Mouse (Mus musculus) embryonic stem cell, embryonic (primary cell): ENCODE data around the gene Tfeb.

ENCODE experiments used
- CTCF ChIA-PET, 4 experiments: fragments of 300-600 bp in 2 of 4; fragments of 350-600 bp in 2 of 4; sonication (Branson Sonifier 250); formaldehyde crosslinking; loops; one replicate each; lab custom pipeline; 2022; ENCODE audit warnings: inconsistent platforms in 2 of 4; lab: Charles Lee
- POLR2A ChIA-PET, 4 experiments: fragments of 300-600 bp in 2 of 4; fragments of 350-600 bp in 2 of 4; sonication (Branson Sonifier 250); formaldehyde crosslinking; loops; one replicate each; lab custom pipeline; 2022; ENCODE audit warnings: antibody characterized with exemption in 4 of 4, inconsistent platforms in 1 of 4; lab: Charles Lee

Gene Tfeb

GRCm38 (mm10) chr17:47738066-47738878, 1.4 kb downstream of the Tfeb start:
- CTCF ChIA-PET: interaction anchor here (0.6 to 2.7 kb wide), 24 partner anchors 9 to 363 kb away, joined by 3 to 12 read pairs (median 3); partner anchors contain the start of genes Prickle4 (in 1 of the 4), Taf8 (in 1 of the 4) and Tomm6 (in 1 of the 4)
- POLR2A ChIA-PET: interaction anchor here (0.5 to 7.9 kb wide), 80 partner anchors 8 to 899 kb away, joined by 3 to 95 read pairs (median 5); partner anchors contain the start of genes Gm21981 (in 3 of the 4), Prickle4 (in 3 of the 4), Pgc (in 2 of the 4) and Taf8 (in 2 of the 4)

- CTCF ChIA-PET: interaction anchor here in 3 of 4 experiments (0.6 to 3.4 kb wide), 45 partner anchors 8 to 371 kb away, joined by 3 to 26 read pairs (median 4); partner anchors contain the start of genes Gm21981 (in 1 of the 3), Prickle4 (in 1 of the 3) and Tomm6 (in 1 of the 3)
- POLR2A ChIA-PET: interaction anchor here (0.5 to 7.9 kb wide), 95 partner anchors 9 to 890 kb away, joined by 3 to 95 read pairs (median 4); partner anchors contain the start of genes Gm21981 (in 3 of the 4), Prickle4 (in 3 of the 4), Pgc (in 2 of the 4) and Taf8 (in 2 of the 4)
Measured at GRCm38 (mm10) chr17:47738879-47739798, 2.3 kb downstream of the Tfeb start.

GRCm38 (mm10) chr17:47740186-47740585, 3.4 kb downstream of the Tfeb start:
- CTCF ChIA-PET: interaction anchor here (0.6 to 3.4 kb wide), 51 partner anchors 9 to 370 kb away, joined by 3 to 26 read pairs (median 4); partner anchors contain the start of genes Pgc (in 1 of the 4) and Prickle4 (in 1 of the 4)
- POLR2A ChIA-PET: interaction anchor here (0.6 to 7.9 kb wide), 68 partner anchors 8 to 891 kb away, joined by 3 to 95 read pairs (median 4); partner anchors contain the start of genes Gm21981 (in 2 of the 4), Prickle4 (in 2 of the 4), AI661453 (in 1 of the 4) and Frs3 (in 1 of the 4)

- ChIA-PET CTCF (interaction anchor here (0.7 to 3.0 kb wide), 15 partner anchors 8 to 358 kb away, joined by 3 to 19 read pairs (median 4); partner anchors contain the start of genes Gm21981 (in 1 of the 4), Prickle4 (in 1 of the 4), Taf8 (in 1 of the 4) and Usp49 (in 1 of the 4)), POLR2A (interaction anchor here in 2 of 4 experiments (1.1 to 3.0 kb wide), 11 partner anchors 8 to 232 kb away, joined by 3 to 14 read pairs (median 5); no protein-coding TSS in a partner anchor)
Measured at GRCm38 (mm10) chr17:47742991-47743734, 6.3 kb downstream of the Tfeb start.

GRCm38 (mm10) chr17:47744086-47744485, 7.3 kb downstream of the Tfeb start:
- POLR2A ChIA-PET: interaction anchor here in 3 of 4 experiments (0.6 to 3.0 kb wide), 27 partner anchors 9 to 242 kb away, joined by 3 to 14 read pairs (median 4); partner anchors contain the start of gene Taf8 (in 1 of the 3)
- CTCF ChIA-PET: interaction anchor here (0.6 to 3.0 kb wide), 54 partner anchors 9 to 905 kb away, joined by 3 to 19 read pairs (median 4); partner anchors contain the start of genes Gm21981 (in 2 of the 4), Prickle4 (in 2 of the 4), Pgc (in 1 of the 4) and Taf8 (in 1 of the 4)

GRCm38 (mm10) chr17:47744746-47745368, 8.0 kb downstream of the Tfeb start:
- POLR2A ChIA-PET: interaction anchor here in 3 of 4 experiments (0.8 to 3.0 kb wide), 18 partner anchors 9 to 242 kb away, joined by 3 to 14 read pairs (median 4); partner anchors contain the start of gene Taf8 (in 1 of the 3)
- CTCF ChIA-PET: interaction anchor here (0.6 to 3.0 kb wide), 43 partner anchors 9 to 805 kb away, joined by 3 to 19 read pairs (median 4); partner anchors contain the start of genes Gm21981 (in 1 of the 4), Prickle4 (in 1 of the 4), Taf8 (in 1 of the 4) and Usp49 (in 1 of the 4)

- ChIA-PET CTCF (interaction anchor here in 3 of 4 experiments (0.5 to 1.6 kb wide), 10 partner anchors 7 to 352 kb away, joined by 3 to 9 read pairs (median 4); no protein-coding TSS in a partner anchor), POLR2A (interaction anchor here in 3 of 4 experiments (0.6 to 13.1 kb wide), 14 partner anchors 9 to 153 kb away, joined by 3 to 95 read pairs (median 3); partner anchors contain the start of gene Tfeb (in 1 of the 3))
Measured at GRCm38 (mm10) chr17:47748791-47749553, 12.1 kb downstream of the Tfeb start.

GRCm38 (mm10) chr17:47749626-47750025, 12.8 kb downstream of the Tfeb start:
- POLR2A ChIA-PET: interaction anchor here in 2 of 4 experiments (0.8 to 13.1 kb wide), 6 partner anchors 9 to 48 kb away, joined by 3 to 95 read pairs (median 6); partner anchors contain the start of gene Tfeb (in 1 of the 2)
- CTCF ChIA-PET: interaction anchor here in 3 of 4 experiments (0.6 to 1.6 kb wide), 5 partner anchors 9 to 115 kb away, joined by 3 to 5 read pairs (median 4); no protein-coding TSS in a partner anchor

- CTCF ChIA-PET: interaction anchor here in 3 of 4 experiments (0.5 to 1.3 kb wide), 6 partner anchors 9 to 49 kb away, joined by 3 to 5 read pairs (median 4); no protein-coding TSS in a partner anchor
- POLR2A ChIA-PET: interaction anchor here in 2 of 4 experiments (0.8 to 13.1 kb wide), 4 partner anchors 9 to 12 kb away, joined by 3 to 95 read pairs (median 10); partner anchors contain the start of gene Tfeb (in 1 of the 2)
Measured at GRCm38 (mm10) chr17:47750101-47750500, 13.3 kb downstream of the Tfeb start.

- ChIA-PET POLR2A (interaction anchor here in 2 of 4 experiments (0.9 to 13.1 kb wide), 3 partner anchors 11 to 13 kb away, joined by 3 to 95 read pairs (median 4); partner anchors contain the start of gene Tfeb (in 1 of the 2)), CTCF (interaction anchor here (0.6 to 1.5 kb wide), 11 partner anchors 11 to 270 kb away, joined by 3 to 6 read pairs (median 3); no protein-coding TSS in a partner anchor)
Measured at GRCm38 (mm10) chr17:47751811-47752210, 15.0 kb downstream of the Tfeb start.

GRCm38 (mm10) chr17:47753130-47753775, 16.4 kb downstream of the Tfeb start:
- CTCF ChIA-PET: interaction anchor here in 2 of 4 experiments (0.6 to 1.7 kb wide), 7 partner anchors 8 to 357 kb away, joined by 3 to 9 read pairs (median 4); no protein-coding TSS in a partner anchor

GRCm38 (mm10) chr17:47754246-47754645, 17.4 kb downstream of the Tfeb start:
- ChIA-PET CTCF (interaction anchor here in 2 of 4 experiments (1.0 to 1.7 kb wide), 7 partner anchors 10 to 356 kb away, joined by 3 to 5 read pairs (median 3); no protein-coding TSS in a partner anchor), POLR2A (interaction anchor here in 2 of 4 experiments (0.6 to 13.1 kb wide), 9 partner anchors 10 to 112 kb away, joined by 3 to 95 read pairs (median 4); partner anchors contain the start of gene Tfeb (in 1 of the 2))

More at GRCm38 (mm10) chr17:47753130-47753775, 16.4 kb downstream of the Tfeb start:
- POLR2A ChIA-PET: interaction anchor here in 1 of 4 experiments (0.6 to 13.1 kb wide), 6 partner anchors 15 to 355 kb away, joined by 3 to 95 read pairs (median 4); partner anchors contain the start of gene Tfeb

- ChIA-PET POLR2A (interaction anchor here in 3 of 4 experiments (0.6 to 13.1 kb wide), 12 partner anchors 11 to 678 kb away, joined by 3 to 95 read pairs (median 4); partner anchors contain the start of gene Tfeb (in 1 of the 3)), CTCF (interaction anchor here in 2 of 4 experiments (0.6 to 1.2 kb wide), 5 partner anchors 8 to 711 kb away, joined by 3 to 5 read pairs (median 4); no protein-coding TSS in a partner anchor)
Measured at GRCm38 (mm10) chr17:47756366-47756765, 19.5 kb downstream of the Tfeb start.
